ENCODE assay signal across 8 mouse cellular contexts in the genomic region with DNA sequence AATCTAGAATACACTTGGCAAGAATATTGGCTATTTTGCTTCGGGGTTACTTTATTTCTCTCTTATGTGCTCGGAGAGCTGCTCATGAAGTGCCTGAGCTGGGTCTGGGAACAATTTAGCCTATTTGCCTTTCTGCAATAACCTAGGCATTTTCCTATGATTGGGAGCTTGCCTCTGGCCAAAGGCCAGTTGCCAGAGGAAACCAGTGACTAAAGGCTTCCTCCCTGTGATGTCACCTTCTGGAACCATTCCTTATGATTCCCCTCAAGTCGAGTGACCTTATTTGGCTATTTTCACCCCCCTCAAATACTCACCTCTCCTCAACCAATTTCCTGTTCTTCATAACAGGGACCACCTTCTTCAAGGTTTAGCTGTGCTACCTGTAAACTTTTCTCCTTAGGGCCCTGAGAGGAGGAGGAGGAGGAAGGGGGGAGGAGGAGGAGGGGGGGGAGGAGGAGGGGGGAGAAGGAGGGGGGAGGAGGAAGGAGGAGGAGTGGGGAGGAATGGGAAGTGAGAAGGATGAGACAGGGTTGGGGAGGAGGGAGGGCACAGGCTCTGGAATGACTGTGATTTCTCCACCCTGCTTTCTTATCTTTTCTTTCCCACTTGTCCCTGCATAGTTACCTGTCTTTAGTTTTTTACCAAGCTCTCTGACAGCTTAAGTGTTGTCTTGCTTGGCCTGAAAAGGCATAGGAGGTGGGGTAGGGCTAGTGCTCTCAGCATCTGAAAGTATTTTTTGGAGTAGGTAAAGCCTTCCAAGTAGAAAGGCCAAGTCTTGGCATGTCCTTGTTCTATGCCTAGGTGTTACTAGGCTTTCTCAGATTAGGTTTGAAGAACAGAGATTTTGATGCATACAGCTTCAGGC. TPM values are rescaled to one million over a fixed set of nuclear protein-coding genes. Genes with fewer than 3 reads are reported as not detected.
DNase-seq lines count a peak whose midpoint lies in the region; ATAC-seq and TF ChIP-seq lines count a peak whose summit lies in the region.

No protein-coding gene starts in this region.

- TF ChIP-seq POLR2A in embryonic fibroblast, embryonic 13.5 days (IDR thresholded peaks at IDR 0.05; ENCODE audit: low read depth, low read length) = no peak

- ATAC-seq in inflammation-experienced regulatory T-cells, adult 6 months = peak; percentile 14
- no peak for ATAC-seq in forebrain, embryonic 12.5 days (ENCODE audit: low FRiP score)
- ATAC-seq in megakaryocyte, adult 5-6 weeks (ENCODE audit: poor library complexity, severe bottlenecking) = no peak

- no peak overlapping the region for H3K4me2 ChIP-seq in forebrain, embryonic 12.5 days

- no peak for TF ChIP-seq CTCF in embryonic fibroblast, embryonic 13.5 days (IDR thresholded peaks at IDR 0.05; ENCODE audit: borderline replicate concordance, insufficient read depth, low read length)

- H3K4me3 ChIP-seq in embryonic fibroblast, embryonic 13.5 days (ENCODE audit: insufficient read depth, low read length) = no peak overlapping the region
- no peak overlapping the region for H3K4me3 ChIP-seq in forebrain, embryonic 12.5 days (replicated peaks)

- no peaks in the 10 kb centered on the region for H3K9me3 ChIP-seq in forebrain, embryonic 12.5 days

- WGBS in forebrain, embryonic 12.5 days = 72% methylated on average over 3 of the region's 3 CpGs

- H3K4me1 ChIP-seq in embryonic fibroblast, embryonic 13.5 days (ENCODE audit: control insufficient read depth, insufficient read depth, low read length) = peaks cover 3% of the 10 kb centered on the region
- no peaks in the 10 kb centered on the region for H3K4me1 ChIP-seq in forebrain, embryonic 12.5 days

- peak overlapping the region; percentile 97 for H3K27ac ChIP-seq in embryonic fibroblast, embryonic 13.5 days (ENCODE audit: insufficient read depth, low read length)
- H3K27ac ChIP-seq in forebrain, embryonic 12.5 days = no peak overlapping the region

- peak; percentile 5 for DNase-seq in urinary bladder, postnatal 14 days (ENCODE audit: low spot score)
- DNase-seq in urinary bladder, adult 2 months (ENCODE audit: low spot score) = no peak
- no peak for DNase-seq in right cerebral cortex, postnatal 14 days
- no peak for DNase-seq in liver

- H3K36me3 ChIP-seq in forebrain, embryonic 12.5 days (replicated peaks) = no peaks in the 10 kb centered on the region

- H3K27me3 ChIP-seq in forebrain, embryonic 12.5 days = no peaks in the 10 kb centered on the region

- no peak overlapping the region for H3K9ac ChIP-seq in forebrain, embryonic 12.5 days

RNA-seq across cellular contexts. Expression of a gene that starts 11.8 kb away (rescaled TPM):
- polyA plus RNA-seq in urinary bladder, adult 2 months (2012; rRNA removed) = 99.7 and 121 TPM in 2 replicates
- polyA plus RNA-seq in embryonic fibroblast, embryonic 13.5 days (2011; ENCODE audit: insufficient read length, low read depth, missing spikeins) = 473 and 817 TPM in 2 replicates
- polyA plus RNA-seq in inflammation-experienced regulatory T-cells, adult 6 months (2017; shearing (Covaris generic)) = 100 to 1,000 TPM; 734 to 778 (median 742) TPM
- polyA plus RNA-seq in forebrain, embryonic 12.5 days (2016; fragmentation: Nextera tagmentation; extraction: Ambion mirVana) = 81.5 and 89.4 TPM in 2 replicates
- total RNA-seq in megakaryocyte, adult 5-6 weeks (2015) = 825 and 881 TPM in 2 replicates
- 296 and 421 TPM in 2 replicates for total RNA-seq in megakaryocyte, adult 5-6 weeks (2017)
